9 mouse cellular contexts compared by ENCODE assay signal in genomic region chr11:120539285-120540014, GRCm38 (mm10). TPM values are rescaled to one million over a fixed set of nuclear protein-coding genes. Genes with fewer than 3 reads are reported as not detected.
A peak's percentile ranks its signal among the peaks of the same experiment; 100 is the strongest.
DNase-seq lines count a peak whose midpoint lies in the region; ATAC-seq lines count a peak whose summit lies in the region.
"Had no signal": no experiment of that assay in that cellular context is flagged by ENCODE, and none has a peak within 500 bp of the region (broad histone marks: within the 10 kb centered on the region; RNA-seq: fewer than 3 reads in every experiment).

No protein-coding gene starts in this region.

- H3K4me2 ChIP-seq in hindbrain, embryonic 16.5 days (ENCODE audit: low read length): no peak overlapping the region
- no peak overlapping the region for H3K4me2 ChIP-seq in liver, embryonic 12.5 days

- ATAC-seq in hindbrain, embryonic 16.5 days: peak; percentile 69
- ATAC-seq in liver, embryonic 12.5 days: peak; percentile 42
- ATAC-seq in activated CD4-positive, CD25-positive, alpha-beta regulatory T cell, adult 4 months: no peak

- H3K27me3 ChIP-seq in hindbrain, embryonic 16.5 days (replicated peaks; ENCODE audit: control insufficient read depth, insufficient read depth, low read length): no peaks in the 10 kb centered on the region
- peaks cover 25% of the 10 kb centered on the region for H3K27me3 ChIP-seq in liver, embryonic 12.5 days (replicated peaks)

- peaks cover 21% of the 10 kb centered on the region for H3K4me1 ChIP-seq in hindbrain, embryonic 16.5 days (ENCODE audit: control insufficient read depth, insufficient read depth, low read depth, low read length)
- peaks cover 24% of the 10 kb centered on the region for H3K4me1 ChIP-seq in liver, embryonic 12.5 days

- H3K9ac ChIP-seq in hindbrain, embryonic 16.5 days (ENCODE audit: low read depth, low read length): peak overlapping the region; percentile 50
- 0 out of 2 replicates have a peak overlapping the region, but pooled peaks have one; percentile 3 for H3K9ac ChIP-seq in liver, embryonic 12.5 days

- H3K36me3 ChIP-seq in hindbrain, embryonic 16.5 days (ENCODE audit: control insufficient read depth, insufficient read depth, low read length): peaks cover 10% of the 10 kb centered on the region
- peaks cover 22% of the 10 kb centered on the region for H3K36me3 ChIP-seq in liver, embryonic 12.5 days

- peak; percentile 56 to 66 for DNase-seq in urinary bladder, adult 18-20 months (ENCODE audit: low spot score in 2 of 2)
- DNase-seq in urinary bladder, postnatal 10 days (ENCODE audit: low spot score): no peak
- DNase-seq in retina, embryonic 14.5 days (ENCODE audit: low spot score): peak; percentile 66
- no peak for DNase-seq in spleen, adult 12 weeks (ENCODE audit: low spot score)
- DNase-seq in layer of hippocampus, postnatal 14 days (ENCODE audit: low spot score in 2 of 2): no peak

- H3K27ac ChIP-seq in hindbrain, embryonic 16.5 days (ENCODE audit: low read depth, low read length): peak overlapping the region; percentile 72
- peak overlapping the region; percentile 17; the same call in 1 of the 2 replicates for H3K27ac ChIP-seq in liver, embryonic 12.5 days

- 20% methylated on average over 10 of the region's 10 CpGs for WGBS in hindbrain, embryonic 16.5 days
- 45% methylated on average over 10 of the region's 10 CpGs for WGBS in liver, embryonic 12.5 days (ENCODE audit: insufficient replicate concordance)

- H3K4me3 ChIP-seq in hindbrain, embryonic 16.5 days (ENCODE audit: low read length): no peak overlapping the region
- no peak overlapping the region for H3K4me3 ChIP-seq in liver, embryonic 12.5 days

- no peaks in the 10 kb centered on the region for H3K9me3 ChIP-seq in hindbrain, embryonic 16.5 days (ENCODE audit: control insufficient read depth, low read length)
- H3K9me3 ChIP-seq in liver, embryonic 12.5 days (replicated peaks): no peaks in the 10 kb centered on the region

RNA-seq across cellular contexts. Expression of gene Gcgr, which starts 9.0 kb away (rescaled TPM):
- 0.92 and 1.0 TPM in 2 replicates for polyA plus RNA-seq in hindbrain, embryonic 16.5 days (2015; fragmentation: Nextera tagmentation; extraction: Ambion mirVana)
- polyA plus RNA-seq in liver, embryonic 12.5 days (2016; fragmentation: Nextera tagmentation; extraction: Ambion mirVana): 8.5 and 9.6 TPM in 2 replicates
- under 1 TPM; 0.28 to 0.36 TPM for total RNA-seq in layer of hippocampus, postnatal 14 days (2021)
- polyA plus RNA-seq in activated CD4-positive, CD25-positive, alpha-beta regulatory T cell, adult 4 months (2017; shearing (Covaris generic)): not detected

RNA-seq across cellular contexts. Expression of gene Mcrip1, which starts 10.1 kb away (rescaled TPM):
- polyA plus RNA-seq in hindbrain, embryonic 16.5 days (2015; fragmentation: Nextera tagmentation; extraction: Ambion mirVana): 243 and 245 TPM in 2 replicates
- 60.4 and 61.8 TPM in 2 replicates for polyA plus RNA-seq in liver, embryonic 12.5 days (2016; fragmentation: Nextera tagmentation; extraction: Ambion mirVana)
- 10 to 100 TPM; 86.1 to 89.0 TPM for total RNA-seq in layer of hippocampus, postnatal 14 days (2021)
- polyA plus RNA-seq in activated CD4-positive, CD25-positive, alpha-beta regulatory T cell, adult 4 months (2017; shearing (Covaris generic)): 100 to 1,000 TPM; 121 to 128 TPM

RNA-seq across cellular contexts. Expression of gene Ppp1r27, which starts 11.5 kb away (rescaled TPM):
- polyA plus RNA-seq in hindbrain, embryonic 16.5 days (2015; fragmentation: Nextera tagmentation; extraction: Ambion mirVana): 0.64 TPM in 1 of 2 replicates, not detected in the other
- polyA plus RNA-seq in liver, embryonic 12.5 days (2016; fragmentation: Nextera tagmentation; extraction: Ambion mirVana): not detected in 2 replicates
- not detected for total RNA-seq in layer of hippocampus, postnatal 14 days (2021)
- polyA plus RNA-seq in activated CD4-positive, CD25-positive, alpha-beta regulatory T cell, adult 4 months (2017; shearing (Covaris generic)): not detected
- total RNA-seq: neutrophil, adult 5-6 weeks had no signal

RNA-seq across cellular contexts. Expression of gene P4hb, which starts 33.6 kb away (rescaled TPM):
- 252 and 298 TPM in 2 replicates for polyA plus RNA-seq in hindbrain, embryonic 16.5 days (2015; fragmentation: Nextera tagmentation; extraction: Ambion mirVana)
- polyA plus RNA-seq in liver, embryonic 12.5 days (2016; fragmentation: Nextera tagmentation; extraction: Ambion mirVana): 443 and 468 TPM in 2 replicates
- 100 to 1,000 TPM; 142 to 157 TPM for total RNA-seq in layer of hippocampus, postnatal 14 days (2021)
- 100 to 1,000 TPM; 140 to 160 TPM for polyA plus RNA-seq in activated CD4-positive, CD25-positive, alpha-beta regulatory T cell, adult 4 months (2017; shearing (Covaris generic))

RNA-seq across cellular contexts. Expression of gene Arhgdia, which starts 42.0 kb away (rescaled TPM):
- 501 and 544 TPM in 2 replicates for polyA plus RNA-seq in hindbrain, embryonic 16.5 days (2015; fragmentation: Nextera tagmentation; extraction: Ambion mirVana)
- 337 and 356 TPM in 2 replicates for polyA plus RNA-seq in liver, embryonic 12.5 days (2016; fragmentation: Nextera tagmentation; extraction: Ambion mirVana)
- total RNA-seq in layer of hippocampus, postnatal 14 days (2021): 100 to 1,000 TPM; 366 to 384 TPM
- polyA plus RNA-seq in activated CD4-positive, CD25-positive, alpha-beta regulatory T cell, adult 4 months (2017; shearing (Covaris generic)): 100 to 1,000 TPM; 601 to 860 TPM

Comparison
In these comparisons a context has a peak if more than half of its experiments do, and no peak if none do; other contexts are left out.
1. DNase-seq: peak in urinary bladder, adult 18-20 months (2 of 2) and retina, embryonic 14.5 days (single experiment); none in urinary bladder, postnatal 10 days (single experiment), spleen, adult 12 weeks (single experiment) and layer of hippocampus, postnatal 14 days (0 of 2).